Mouse (Mus musculus) brain, embryonic 14.5 days (tissue): ENCODE measurements around the gene Fam149b.

Source experiments
- CTCF ChIP-seq: fragments of 200-500 bp; IDR thresholded peaks from 2 replicates; pipeline ENCODE4 v1.5.1; 2012; ENCODE audit warnings: inconsistent platforms, mild to moderate bottlenecking, moderate library complexity, borderline replicate concordance; ENCODE audit not compliant: insufficient read depth, insufficient read length; ENCODE audit errors: extremely low read depth
- POLR2A ChIP-seq: fragments of 200-500 bp; IDR thresholded peaks from 2 replicates; pipeline ENCODE4 v1.6.1; 2012; ENCODE audit warnings: mild to moderate bottlenecking, inconsistent platforms, borderline replicate concordance; ENCODE audit not compliant: poor library complexity, insufficient read depth, insufficient read length, severe bottlenecking; ENCODE audit errors: extremely low read depth

DNA sequence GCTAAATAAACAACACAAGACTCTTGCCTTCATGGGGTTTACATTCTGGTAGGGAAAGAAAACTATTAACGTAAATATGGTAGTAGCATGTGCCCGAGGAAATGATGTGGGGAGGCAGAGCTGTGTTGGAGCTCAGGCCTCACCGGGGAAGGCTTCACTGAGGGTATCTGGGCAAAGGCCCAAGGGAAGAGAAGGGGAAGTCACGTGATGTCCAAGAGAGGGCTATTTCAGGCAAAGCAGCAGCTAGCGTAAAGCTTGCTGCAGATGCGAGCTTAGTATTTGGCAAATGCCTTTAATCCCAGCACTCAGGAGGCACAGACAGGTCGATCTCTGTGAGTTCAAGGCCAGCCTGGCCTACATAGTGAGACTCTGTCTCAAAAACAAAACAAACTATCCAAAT is 74.3 kb downstream of the Fam149b start:
- TF ChIP-seq POLR2A (no peak), CTCF (no peak)
